Comparison of ENCODE assay signal across 8 mouse cellular contexts in the genomic region with DNA sequence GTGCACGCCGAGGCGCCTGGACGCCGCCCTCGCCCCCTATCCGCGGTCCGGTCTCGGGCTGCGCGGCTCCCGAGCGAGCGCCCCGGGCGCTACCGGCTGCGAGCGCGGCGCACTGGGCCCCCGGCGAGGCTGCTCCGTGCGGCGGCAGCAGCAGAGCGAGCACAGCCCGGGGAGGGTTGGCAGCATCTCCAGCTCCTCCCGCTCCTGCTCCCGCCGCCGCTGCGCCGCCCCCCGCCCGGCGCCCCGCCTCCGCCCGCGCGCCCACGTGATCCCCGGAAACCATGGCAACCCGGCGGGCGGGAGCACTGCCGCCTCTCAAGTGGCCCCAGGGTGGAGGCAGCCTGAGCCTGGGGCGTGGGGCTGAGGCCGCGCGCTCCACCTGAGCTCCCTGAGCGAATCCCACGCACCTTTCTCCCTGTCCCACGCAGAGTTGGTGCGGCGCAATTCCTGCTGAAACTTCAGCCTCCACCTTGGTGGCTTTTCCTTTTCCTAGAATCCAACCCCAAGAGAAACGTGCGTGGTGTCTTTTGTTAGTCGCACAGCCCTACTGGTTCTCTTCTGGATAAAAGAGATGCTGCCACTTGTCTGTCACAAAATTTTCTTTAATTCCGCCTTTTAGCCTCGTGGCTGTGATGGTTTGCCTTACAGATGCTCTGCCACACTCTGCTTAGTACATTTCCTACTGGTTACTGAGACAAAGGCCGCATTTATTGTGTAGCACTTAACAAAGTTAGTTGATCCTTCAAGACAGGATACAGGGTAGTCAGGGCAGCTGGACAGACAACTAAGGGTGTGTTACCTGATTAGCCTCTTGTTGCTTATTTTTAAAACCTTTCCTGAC. TPM values are rescaled to one million over a fixed set of nuclear protein-coding genes. Genes with fewer than 3 reads are reported as not detected.
DNase-seq lines count a peak whose midpoint lies in the region; ATAC-seq and TF ChIP-seq lines count a peak whose summit lies in the region.

Gene Prkar2b, minus strand, starts transcription at position 207 of the 841 bp plus-strand sequence.

- peak within 1 kb of the TSS; percentile 88 for H3K4me2 ChIP-seq in heart, embryonic 15.5 days
- peak within 1 kb of the TSS; percentile 98 for H3K4me2 ChIP-seq in liver, embryonic 14.5 days (ENCODE audit: low read depth)
- H3K4me2 ChIP-seq in neural tube, embryonic 11.5 days (ENCODE audit: low read depth), result peak within 1 kb of the TSS; percentile 72
- H3K4me2 ChIP-seq in stomach, postnatal 0 days (replicated peaks; ENCODE audit: low read depth), result peak within 1 kb of the TSS; percentile 94

- ATAC-seq in CD4-positive, CD25-positive, alpha-beta regulatory T cell, adult 4 months, result peak; percentile 87
- ATAC-seq in heart, embryonic 15.5 days (replicated peaks; ENCODE audit: insufficient number of reproducible peaks, insufficient read depth, low FRiP score, low read depth), result peak; percentile 95
- ATAC-seq in liver, embryonic 14.5 days (ENCODE audit: insufficient read depth), result peak; percentile 93
- peak; percentile 92 for ATAC-seq in neural tube, embryonic 11.5 days (ENCODE audit: insufficient read depth, low FRiP score, low TSS enrichment)
- peak; percentile 95 for ATAC-seq in stomach, postnatal 0 days (ENCODE audit: low FRiP score, low TSS enrichment)

- TF ChIP-seq CTCF in liver, embryonic 14.5 days (IDR thresholded peaks at IDR 0.05; ENCODE audit: low read depth), result no peak
- no peak for TF ChIP-seq CTCF in stomach, postnatal 0 days (IDR thresholded peaks at IDR 0.05; ENCODE audit: low read depth)

- H3K27me3 ChIP-seq in forebrain, embryonic 10.5 days (ENCODE audit: poor library complexity, severe bottlenecking), result peaks cover 11% of the 10 kb centered on the region
- H3K27me3 ChIP-seq in heart, embryonic 15.5 days, result no peaks in the 10 kb centered on the region
- no peaks in the 10 kb centered on the region for H3K27me3 ChIP-seq in liver, embryonic 14.5 days (ENCODE audit: control insufficient read depth, insufficient read depth, low read length)
- H3K27me3 ChIP-seq in neural tube, embryonic 11.5 days (ENCODE audit: control insufficient read depth, insufficient read depth, low read length), result no peaks in the 10 kb centered on the region
- no peaks in the 10 kb centered on the region for H3K27me3 ChIP-seq in stomach, postnatal 0 days (ENCODE audit: control insufficient read depth, insufficient read depth, low read length)

- peaks cover 37% of the 10 kb centered on the region for H3K4me1 ChIP-seq in forebrain, embryonic 10.5 days
- H3K4me1 ChIP-seq in heart, embryonic 15.5 days (replicated peaks), result peaks cover 7% of the 10 kb centered on the region; the same call in 1 of the 2 replicates
- peaks cover 32 to 33% of the 10 kb centered on the region in 2 experiments for H3K4me1 ChIP-seq in liver, embryonic 14.5 days (replicated peaks; ENCODE audit: control insufficient read depth in 2 of 2, insufficient read depth in 2 of 2, low read length in 1 of 2)
- peaks cover 5% of the 10 kb centered on the region for H3K4me1 ChIP-seq in neural tube, embryonic 11.5 days (ENCODE audit: control insufficient read depth, insufficient read depth, low read length)
- H3K4me1 ChIP-seq in stomach, postnatal 0 days (replicated peaks; ENCODE audit: control insufficient read depth, insufficient read depth), result no peaks in the 10 kb centered on the region

- 2% methylated on average over 63 of the region's 64 CpGs for WGBS in forebrain, embryonic 10.5 days
- under 1% methylated on average over 54 of the region's 64 CpGs for WGBS in heart, embryonic 15.5 days
- WGBS in liver, embryonic 14.5 days (ENCODE audit: insufficient replicate concordance), result under 1% methylated on average over 62 of the region's 64 CpGs
- under 1% methylated on average over 51 of the region's 64 CpGs for WGBS in neural tube, embryonic 11.5 days
- WGBS in stomach, postnatal 0 days, result 2% methylated on average over 47 of the region's 64 CpGs

- peak within 1 kb of the TSS; percentile 94 for H3K27ac ChIP-seq in forebrain, embryonic 10.5 days
- peak within 1 kb of the TSS; percentile 82 for H3K27ac ChIP-seq in heart, embryonic 15.5 days
- peak within 1 kb of the TSS; percentile 93 for H3K27ac ChIP-seq in liver, embryonic 14.5 days
- H3K27ac ChIP-seq in neural tube, embryonic 11.5 days (ENCODE audit: low read depth, low read length), result peak within 1 kb of the TSS; percentile 91
- peak within 1 kb of the TSS; percentile 84 for H3K27ac ChIP-seq in stomach, postnatal 0 days (replicated peaks)

- no peak for TF ChIP-seq EP300 in liver, embryonic 14.5 days (IDR thresholded peaks at IDR 0.05; ENCODE audit: low read depth)
- no peak for TF ChIP-seq EP300 in stomach, postnatal 0 days (optimal IDR thresholded peaks at IDR 0.05)

- peak within 1 kb of the TSS; percentile 78 for H3K9ac ChIP-seq in heart, embryonic 15.5 days
- H3K9ac ChIP-seq in liver, embryonic 14.5 days (replicated peaks), result peak within 1 kb of the TSS; percentile 99
- peak within 1 kb of the TSS; percentile 84 for H3K9ac ChIP-seq in neural tube, embryonic 11.5 days (ENCODE audit: low read length)
- H3K9ac ChIP-seq in stomach, postnatal 0 days (ENCODE audit: low read length), result peak within 1 kb of the TSS; percentile 73

- H3K9me3 ChIP-seq in forebrain, embryonic 10.5 days, result no peaks in the 10 kb centered on the region
- H3K9me3 ChIP-seq in heart, embryonic 15.5 days (replicated peaks), result no peaks in the 10 kb centered on the region
- no peaks in the 10 kb centered on the region for H3K9me3 ChIP-seq in liver, embryonic 14.5 days (ENCODE audit: control insufficient read depth, low read length)
- H3K9me3 ChIP-seq in neural tube, embryonic 11.5 days (ENCODE audit: control insufficient read depth, low read length), result no peaks in the 10 kb centered on the region
- H3K9me3 ChIP-seq in stomach, postnatal 0 days (ENCODE audit: control insufficient read depth, low read length), result no peaks in the 10 kb centered on the region

- peak within 1 kb of the TSS; percentile 69 for H3K4me3 ChIP-seq in forebrain, embryonic 10.5 days
- H3K4me3 ChIP-seq in heart, embryonic 15.5 days, result peak within 1 kb of the TSS; percentile 76
- H3K4me3 ChIP-seq in liver, embryonic 14.5 days (ENCODE audit: insufficient read depth in 1 of 2, low read depth in 2 of 2, low read length in 2 of 2), result peak within 1 kb of the TSS; percentile 83 to 91
- peak within 1 kb of the TSS; percentile 65 for H3K4me3 ChIP-seq in neural tube, embryonic 11.5 days (ENCODE audit: low read depth, low read length)
- peak within 1 kb of the TSS; percentile 66 for H3K4me3 ChIP-seq in stomach, postnatal 0 days (ENCODE audit: low read depth, low read length)

- DNase-seq in c-Kit-negative CD71-positive TER-119-positive erythroid progenitor cells, embryonic 14.5 days (ENCODE audit: low read depth, low spot score), result peak; percentile 94
- peak; percentile 90 for DNase-seq in forebrain, embryonic 10.5 days (ENCODE audit: extremely low spot score, low spot score)
- DNase-seq in kidney, postnatal 25 days, result peak; percentile 81 to 90
- DNase-seq in liver, embryonic 14.5 days (ENCODE audit: low read depth in 3 of 3, low spot score in 3 of 3), result peak; percentile 88 to 91 (median 90)
- peak; percentile 95 for DNase-seq in neural tube, embryonic 11.5 days (ENCODE audit: low spot score)
- DNase-seq in stomach, postnatal 0 days (ENCODE audit: low spot score), result peak; percentile 94

- no peaks in the 10 kb centered on the region for H3K36me3 ChIP-seq in forebrain, embryonic 10.5 days (replicated peaks)
- H3K36me3 ChIP-seq in heart, embryonic 15.5 days, result no peaks in the 10 kb centered on the region
- peaks cover 10% of the 10 kb centered on the region for H3K36me3 ChIP-seq in liver, embryonic 14.5 days (replicated peaks; ENCODE audit: control insufficient read depth, insufficient read depth, low read depth)
- no peaks in the 10 kb centered on the region for H3K36me3 ChIP-seq in neural tube, embryonic 11.5 days (ENCODE audit: control insufficient read depth, insufficient read depth, low read length)
- no peaks in the 10 kb centered on the region for H3K36me3 ChIP-seq in stomach, postnatal 0 days (ENCODE audit: control insufficient read depth, insufficient read depth, low read length)

RNA-seq across cellular contexts. Expression of gene Prkar2b, which starts in this region (rescaled TPM):
- under 1 TPM; 0.30 to 0.68 TPM for polyA plus RNA-seq in CD4-positive, CD25-positive, alpha-beta regulatory T cell, adult 4 months (2017; shearing (Covaris generic))
- polyA plus RNA-seq in forebrain, embryonic 10.5 days (2016; fragmentation: Nextera tagmentation; extraction: Ambion mirVana), result 27.9 and 31.1 TPM in 2 replicates
- polyA plus RNA-seq in heart, embryonic 15.5 days (2015; fragmentation: Nextera tagmentation; extraction: Ambion mirVana), result 10.2 and 13.3 TPM in 2 replicates
- 26.3 and 41.3 TPM in 2 replicates for polyA plus RNA-seq in liver, embryonic 14.5 days (2012; rRNA removed)
- polyA plus RNA-seq in liver, embryonic 14.5 days (2014; fragmentation: Nextera tagmentation; extraction: Ambion mirVana), result 89.6 and 101 TPM in 2 replicates
- polyA plus RNA-seq in neural tube, embryonic 11.5 days (2014; fragmentation: Nextera tagmentation; extraction: Ambion mirVana), result 53.7 and 57.3 TPM in 2 replicates
- polyA plus RNA-seq in stomach, postnatal 0 days (2015; fragmentation: Nextera tagmentation; extraction: Ambion mirVana), result 16.3 and 17.9 TPM in 2 replicates

Comparison
In these comparisons a context has a peak if more than half of its experiments do, and no peak if none do; other contexts are left out.
1. Peak in every context shown above with its lines: DNase-seq, ATAC-seq, H3K4me3 ChIP-seq and H3K27ac ChIP-seq.
2. Peak in ATAC-seq in CD4-positive, CD25-positive, alpha-beta regulatory T cell, adult 4 months; RNA of the gene not detected or under 1 TPM.